Mouse (Mus musculus) WW6 (cell line): Measurements from ENCODE around the gene A3galt2.

Source experiments
- DNase-seq: peaks from one replicate; pipeline ENCODE4 v3.0.0-alpha.2; 2013; ENCODE audit warnings: low read depth, low spot score

The A3galt2 gene

DNA sequence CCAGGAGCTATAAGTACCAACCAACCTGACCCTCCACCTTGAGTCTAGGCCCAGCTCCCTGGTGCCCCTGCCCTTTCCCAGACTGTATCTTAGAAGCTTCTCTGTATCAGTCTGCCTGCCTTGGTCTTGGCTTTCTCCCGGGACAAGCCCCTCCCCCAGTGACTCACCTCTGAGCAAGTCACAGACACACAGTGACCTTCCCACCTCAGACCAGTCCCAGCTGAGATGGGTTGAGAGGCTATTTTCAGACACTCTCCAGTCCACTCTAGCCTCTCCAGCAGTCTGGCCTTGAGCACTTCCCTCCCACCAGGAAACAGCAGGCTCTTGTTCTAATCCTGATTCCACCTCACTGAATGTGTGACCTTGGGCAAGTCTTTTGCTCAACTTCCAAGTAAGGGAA is 38.5 kb downstream of the A3galt2 start:
- DNase-seq, result no peak

DNA sequence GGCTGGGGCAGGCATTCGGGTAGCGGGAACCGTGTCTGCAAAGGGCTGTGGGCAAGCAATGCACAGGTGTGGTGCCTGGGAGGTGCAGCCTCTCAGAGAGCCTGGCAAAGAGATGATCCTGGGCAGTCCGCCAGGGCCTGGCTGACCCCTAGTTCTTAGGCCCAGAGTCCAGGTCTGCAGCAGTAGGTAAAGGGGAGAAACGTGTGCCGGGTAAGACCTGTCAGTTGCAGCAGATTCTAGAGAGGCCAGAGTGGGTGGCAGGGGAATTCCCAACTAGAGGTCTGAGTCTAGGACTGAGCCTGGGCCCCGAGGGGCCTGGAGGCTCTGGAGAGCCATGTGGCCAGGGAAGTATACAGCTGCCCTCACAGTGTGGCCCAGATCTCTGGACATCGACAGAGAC is 39.0 kb downstream of the A3galt2 start:
- no peak for DNase-seq

DNA sequence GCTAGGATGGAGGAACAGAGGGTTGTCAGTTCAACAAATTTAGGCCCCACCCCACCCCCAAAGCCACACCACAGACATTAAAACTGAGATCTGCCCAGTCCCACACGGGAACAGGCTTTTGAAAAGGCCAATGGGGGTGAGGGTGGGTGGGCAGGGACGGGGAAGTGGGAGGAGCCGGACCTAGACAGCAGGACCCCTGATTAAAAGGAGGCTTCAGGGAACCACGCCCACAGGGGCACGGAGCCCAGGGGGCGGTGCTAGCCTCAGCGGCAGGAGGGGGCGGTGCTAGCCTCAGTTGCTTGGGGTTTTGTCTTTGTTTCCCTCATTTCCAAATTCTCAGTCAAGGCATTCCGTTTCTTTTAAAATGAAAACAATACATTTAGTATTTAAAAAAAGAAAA is 40.4 kb downstream of the A3galt2 start:
- peak; percentile 39 for DNase-seq

DNA sequence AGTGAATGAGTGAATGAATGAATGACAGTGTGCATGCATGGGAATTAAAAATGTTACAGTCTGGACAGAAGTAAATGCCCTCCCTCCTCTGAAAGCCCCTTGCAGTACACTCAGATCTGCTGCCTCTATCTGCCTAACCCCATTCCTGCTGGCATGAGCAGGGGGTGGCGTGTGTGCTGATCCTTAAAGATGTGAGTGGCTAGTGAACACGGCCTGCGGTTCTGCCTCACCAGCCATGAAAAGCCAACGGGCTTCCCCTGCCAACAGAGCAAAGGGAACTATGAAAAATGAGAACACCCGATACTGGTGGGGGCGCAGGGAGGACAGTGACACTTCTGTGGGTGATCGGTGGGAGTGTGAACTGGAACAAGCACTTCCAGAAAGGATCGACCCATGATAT is 41.6 kb downstream of the A3galt2 start:
- DNase-seq, result no peak

DNA sequence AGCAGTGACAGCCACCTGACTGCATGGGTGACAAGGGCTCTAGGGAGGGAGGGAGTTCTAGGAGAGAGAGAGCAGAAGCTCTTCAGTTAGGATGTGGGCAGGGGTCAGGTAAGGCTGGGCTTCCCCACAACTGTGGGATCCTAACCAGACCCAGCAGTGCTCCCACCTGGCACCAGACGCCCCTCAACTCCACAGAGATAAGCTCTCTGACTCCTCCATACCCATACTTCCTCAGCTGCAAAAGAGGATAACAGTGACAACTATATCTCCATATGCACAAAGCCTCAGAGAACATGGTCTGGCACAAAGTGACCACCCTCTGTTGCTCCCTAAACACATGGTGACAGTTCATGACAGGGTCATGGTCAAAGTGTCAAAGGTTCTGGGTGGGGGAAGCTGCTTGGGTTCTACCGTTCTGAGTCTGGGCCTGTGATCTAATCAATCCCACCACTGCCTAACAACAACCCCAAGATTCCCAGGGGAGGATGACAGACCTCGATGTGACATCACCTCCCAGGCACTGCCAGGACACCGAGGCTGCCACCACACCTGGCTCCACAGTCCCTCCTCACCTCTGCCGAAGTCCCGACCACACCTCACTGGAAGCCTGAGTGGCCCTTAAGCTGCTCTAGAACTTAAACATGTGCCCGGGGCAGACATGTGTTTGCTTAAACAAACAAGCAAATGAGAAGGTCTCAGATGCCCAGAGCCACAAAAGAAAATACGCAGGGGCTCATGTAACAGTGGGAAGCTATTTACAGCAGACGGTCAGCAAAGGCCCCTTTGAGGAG is 46.7 kb downstream of the A3galt2 start:
- DNase-seq, result no peak

DNA sequence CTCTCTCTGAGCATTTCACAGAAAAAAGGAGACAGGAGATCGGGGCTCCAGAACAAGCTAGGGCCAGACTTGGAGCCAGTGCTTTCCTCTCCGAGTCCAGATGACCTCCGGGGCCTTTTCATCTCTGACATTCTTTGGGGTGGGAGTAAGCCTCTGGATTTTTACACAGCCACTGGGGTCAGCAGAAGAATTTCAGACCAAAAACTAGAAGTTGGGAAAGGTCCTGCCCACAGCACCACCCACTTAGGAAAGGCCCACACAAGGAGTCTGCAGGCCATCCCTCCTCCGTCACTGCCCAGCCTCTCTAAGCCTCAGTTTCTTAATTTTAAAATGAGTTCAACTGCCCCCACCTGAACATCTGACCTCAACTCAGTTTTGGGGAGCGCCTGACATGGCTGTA is 48.4 kb downstream of the A3galt2 start:
- DNase-seq, result no peak

DNA sequence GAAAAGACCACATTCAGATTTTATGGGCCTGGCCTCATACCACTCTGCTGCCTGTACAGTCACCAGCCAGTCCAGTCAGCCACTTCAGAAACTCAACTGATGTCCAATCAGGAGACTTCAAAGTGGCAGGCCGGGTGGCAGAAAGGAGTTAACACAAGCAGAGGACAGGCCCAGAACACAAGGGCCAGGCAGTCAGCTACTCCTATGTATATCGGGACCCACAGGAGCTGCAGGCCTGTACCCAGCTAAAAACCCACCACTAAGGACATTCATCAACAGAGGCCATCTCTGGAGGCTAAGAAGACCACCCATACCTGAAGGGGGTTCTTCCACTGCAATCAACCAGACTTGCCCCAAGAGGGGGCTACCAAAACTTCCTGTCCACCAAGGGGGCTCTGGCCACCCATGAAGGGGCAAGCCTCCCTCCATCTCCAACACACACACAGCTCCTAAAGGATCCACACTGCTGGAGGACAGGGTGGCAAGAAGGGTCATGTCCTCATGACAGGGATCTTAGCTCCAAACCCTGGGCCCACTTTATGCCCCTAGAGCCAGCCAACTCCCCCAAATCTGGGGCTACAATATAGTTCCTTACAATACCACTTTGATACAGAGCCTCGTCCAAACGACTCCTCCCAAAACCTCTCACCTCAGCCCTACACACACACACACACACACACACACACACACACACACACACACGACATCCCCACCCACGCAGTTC is 49.4 kb downstream of the A3galt2 start:
- DNase-seq, result no peak

DNA sequence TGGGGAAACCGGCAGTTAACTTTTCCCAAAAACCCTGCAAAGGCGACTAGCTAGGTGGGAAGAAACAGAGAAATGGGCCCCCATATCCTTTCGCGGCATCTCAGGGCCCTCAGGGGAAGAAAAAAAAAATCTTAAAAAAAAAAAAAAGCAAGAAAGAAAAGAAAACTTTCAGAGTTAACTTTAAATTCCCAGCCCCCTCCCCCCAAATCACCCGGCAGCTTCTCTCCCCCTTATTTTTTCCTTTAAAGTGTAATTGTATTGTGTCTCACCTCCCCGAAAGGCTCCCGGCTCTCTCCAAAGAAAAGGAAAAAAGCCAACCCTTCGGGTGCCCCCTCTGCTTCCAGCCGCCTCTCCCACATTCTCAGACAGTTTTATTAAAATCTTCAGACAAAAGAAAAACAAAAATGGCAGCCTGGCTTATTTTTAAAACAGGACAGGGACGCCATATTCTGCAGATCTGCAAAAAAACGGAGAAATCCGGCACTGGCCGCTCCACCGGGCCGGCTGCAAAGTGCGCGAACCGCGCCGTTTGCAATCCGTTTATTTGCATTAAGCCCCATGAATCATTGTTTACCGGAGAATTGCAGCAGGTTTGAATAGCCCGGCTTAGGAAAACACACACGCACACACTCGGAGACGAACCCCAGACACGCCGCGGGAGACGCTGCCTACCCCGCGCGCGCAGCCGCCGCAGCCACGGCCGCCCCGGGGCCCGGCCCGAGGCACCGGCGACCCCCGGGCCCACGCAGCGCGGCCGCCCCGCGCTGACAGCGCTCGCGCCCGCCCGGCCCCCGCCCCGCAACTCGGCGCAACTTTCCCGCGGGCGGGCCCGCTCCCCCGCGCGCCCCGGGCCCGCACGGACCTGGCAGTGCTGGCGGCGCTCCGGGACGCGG is 50.2 kb downstream of the A3galt2 start:
- no peak for DNase-seq

DNA sequence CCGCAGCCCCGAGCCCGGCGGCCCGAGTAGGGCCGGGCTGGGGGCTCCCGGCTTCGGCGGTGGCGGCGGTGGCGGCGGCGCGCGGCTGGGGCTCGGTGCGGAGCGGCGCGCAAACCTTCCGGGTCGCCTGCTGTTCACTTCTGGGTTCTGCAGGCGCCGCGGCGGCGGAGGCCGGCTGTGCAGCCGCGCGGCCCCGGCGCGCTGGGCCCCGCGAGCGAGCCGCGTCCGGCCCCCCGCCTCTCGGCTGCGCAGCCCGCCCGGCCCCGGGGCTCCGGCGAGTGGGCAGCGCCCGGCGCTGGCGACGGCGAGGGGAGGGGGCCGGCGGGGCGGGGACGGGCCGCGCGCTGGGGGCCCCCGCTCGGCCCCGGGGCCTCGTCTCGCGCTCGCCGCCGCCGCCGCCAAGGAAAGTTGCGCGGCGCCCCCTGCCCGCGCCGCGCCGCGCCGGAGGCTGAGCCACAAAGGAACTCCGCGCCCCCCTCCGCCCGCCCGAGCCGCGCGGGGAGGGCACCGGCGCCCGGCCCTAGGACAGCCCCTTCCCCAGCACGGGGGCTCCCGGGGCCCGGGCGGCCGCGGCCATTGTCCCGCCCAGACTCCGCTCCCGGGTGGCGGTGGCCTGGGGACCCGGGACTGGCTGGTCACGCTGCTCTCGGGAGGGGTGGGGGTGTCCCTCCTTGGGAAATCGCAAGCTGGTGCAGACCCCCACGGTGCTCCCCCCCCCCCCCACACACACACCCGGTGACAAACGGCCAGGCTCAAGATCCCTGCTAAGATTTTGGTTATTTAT is 51.1 kb downstream of the A3galt2 start, which contains the start of gene Zfp362:
Zfp362 (minus strand) TSS at position 3 of the 784 bp plus-strand sequence.
- no peak for DNase-seq

DNA sequence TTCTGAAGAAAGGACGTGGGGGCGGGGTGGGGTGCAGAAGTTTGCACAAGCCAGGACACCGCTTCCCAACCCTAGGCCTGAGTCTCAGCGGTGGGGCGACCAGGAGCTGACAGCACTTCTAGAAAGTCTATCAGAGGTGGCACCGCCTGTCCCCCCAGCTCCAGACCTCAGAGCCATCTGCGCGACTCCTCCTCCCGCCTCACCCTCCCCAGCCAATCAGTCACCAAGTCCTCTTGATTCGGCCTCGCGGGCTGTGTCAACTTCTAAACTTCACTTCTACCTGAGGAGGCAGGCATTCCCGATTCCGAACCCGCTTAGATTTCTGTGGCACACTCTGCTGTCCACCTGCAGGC is 51.6 kb downstream of the A3galt2 start:
- no peak for DNase-seq

DNA sequence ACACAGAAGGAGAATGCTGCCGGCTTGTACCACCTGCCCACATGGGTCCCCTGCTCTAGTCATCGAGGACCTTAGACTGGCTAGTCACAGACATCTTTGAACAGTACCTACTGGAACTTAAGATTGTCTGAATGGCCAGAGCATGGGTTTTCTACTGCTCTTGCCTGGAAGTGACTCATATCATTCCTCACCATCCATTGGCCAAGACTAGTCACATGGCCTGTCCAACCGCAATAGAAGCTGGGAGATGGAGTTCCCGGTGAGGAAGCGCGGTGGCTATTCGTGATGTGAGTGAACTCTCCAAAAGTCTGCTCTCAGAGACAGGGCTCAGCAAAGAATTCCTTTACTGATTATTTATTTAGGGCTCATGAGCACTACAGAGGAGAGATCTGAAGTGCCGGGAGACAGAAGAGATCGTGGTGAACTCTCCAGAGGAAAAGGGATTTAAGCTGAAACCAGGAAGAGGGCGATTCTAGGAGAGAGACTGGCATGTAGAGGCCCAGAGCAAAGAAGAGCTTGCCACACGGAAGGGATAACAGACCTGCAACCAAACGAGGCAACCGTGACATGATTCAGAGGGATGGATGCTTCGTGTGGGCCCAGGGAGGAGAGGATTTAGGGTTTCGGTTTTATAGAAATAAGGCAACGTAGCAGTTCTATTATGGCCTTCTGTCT is 56.4 kb downstream of the A3galt2 start:
- DNase-seq, result peak; percentile 46

DNA sequence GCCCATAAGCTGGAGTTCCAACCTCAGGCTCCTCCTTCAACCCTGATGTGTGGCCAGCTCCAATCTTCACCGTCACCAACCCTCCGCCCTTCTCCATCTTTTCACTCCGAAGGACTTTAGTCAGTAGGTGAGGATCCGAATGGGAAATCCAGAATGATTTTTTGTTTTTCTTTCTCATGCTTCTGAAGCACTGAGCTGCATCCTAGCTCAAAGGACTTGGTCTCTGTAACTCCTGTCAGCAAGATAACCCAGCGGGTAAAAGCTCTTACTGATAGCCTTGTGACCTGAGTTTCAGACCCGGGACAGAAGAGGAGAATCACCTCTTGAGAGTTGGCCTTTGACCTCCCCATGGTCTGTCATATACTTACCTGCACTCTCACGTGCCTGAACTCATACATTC is 61.8 kb downstream of the A3galt2 start:
- no peak for DNase-seq
